Mouse (Mus musculus): ENCODE measurements around the gene Enpp6. TPM values are rescaled to one million over a fixed set of nuclear protein-coding genes. Genes with fewer than 3 reads are reported as not detected.
A peak's percentile ranks its signal among the peaks of the same experiment; 100 is the strongest.

Gene Enpp6
- 1 to 10 TPM; 1.5 to 4.6 TPM for total RNA-seq (2021)
- long read RNA-seq, experiment 1, partial matches to known transcripts: 1 of 1 reads
- long read RNA-seq, experiment 1, other reads (novel, unspliced or antisense): 0 of 1 reads
- long read RNA-seq, experiment 2: 0 reads

- DNase-seq: peak; percentile 48 to 51
These were observed at the start of gene Enpp6 for GRCm38 (mm10) chr8:46986386-46987140. Gene Enpp6 (plus strand): TSS chr8:46986887.

GRCm38 (mm10) chr8:46938218-46938617, 48.5 kb upstream of the Enpp6 start:
- no peak for DNase-seq

- peak; percentile 57 to 68 for DNase-seq
These were observed 45.4 kb upstream of the Enpp6 start for GRCm38 (mm10) chr8:46941295-46941694.

GRCm38 (mm10) chr8:46941731-46942650, 44.7 kb upstream of the Enpp6 start:
- no peak for DNase-seq

GRCm38 (mm10) chr8:46942651-46943024, 44.0 kb upstream of the Enpp6 start:
- no peak for DNase-seq

GRCm38 (mm10) chr8:46943337-46943736, 43.4 kb upstream of the Enpp6 start:
- no peak for DNase-seq

- DNase-seq: peak in 1 of 2 experiments; percentile 44
These were observed 40.5 kb upstream of the Enpp6 start for GRCm38 (mm10) chr8:46946181-46946580.

- DNase-seq: no peak
These were observed 38.5 kb upstream of the Enpp6 start for GRCm38 (mm10) chr8:46948091-46948757.

GRCm38 (mm10) chr8:46953472-46953871, 33.2 kb upstream of the Enpp6 start:
- DNase-seq: peak; percentile 63 to 73

GRCm38 (mm10) chr8:46962630-46963427, 23.9 kb upstream of the Enpp6 start:
- no peak for DNase-seq

GRCm38 (mm10) chr8:46963619-46964145, 23.0 kb upstream of the Enpp6 start:
- no peak for DNase-seq

GRCm38 (mm10) chr8:46965812-46966211, 20.9 kb upstream of the Enpp6 start:
- DNase-seq: no peak

- DNase-seq: no peak
These were observed 18.0 kb upstream of the Enpp6 start for GRCm38 (mm10) chr8:46968721-46969120.

GRCm38 (mm10) chr8:46969386-46969785, 17.3 kb upstream of the Enpp6 start:
- no peak for DNase-seq

GRCm38 (mm10) chr8:46977376-46977775, 9.3 kb upstream of the Enpp6 start:
- DNase-seq: no peak

- no peak for DNase-seq
These were observed 4.5 kb upstream of the Enpp6 start for GRCm38 (mm10) chr8:46982166-46982565.

- DNase-seq: peak; percentile 29 to 58
These were observed 3.9 kb upstream of the Enpp6 start for GRCm38 (mm10) chr8:46982770-46983169.

GRCm38 (mm10) chr8:46984647-46985046, 2.0 kb upstream of the Enpp6 start:
- no peak for DNase-seq

- no peak for DNase-seq
These were observed 1.7 kb downstream of the Enpp6 start for GRCm38 (mm10) chr8:46988366-46988765.

GRCm38 (mm10) chr8:46991081-46991480, 4.4 kb downstream of the Enpp6 start:
- DNase-seq: no peak

GRCm38 (mm10) chr8:46992579-46992978, 5.9 kb downstream of the Enpp6 start:
- DNase-seq: no peak

Data from adrenal gland, postnatal 36 days (tissue).